Comparison of ENCODE assay signal across 13 mouse cellular contexts in genomic region chr9:66271726-66272125, GRCm38 (mm10).
"Had no signal": no experiment of that assay in that cellular context is flagged by ENCODE, and none has a peak within 500 bp of the region (broad histone marks: within the 10 kb centered on the region; RNA-seq: fewer than 3 reads in every experiment).

No protein-coding gene starts in this region.

- H3K9me3 ChIP-seq: kidney, embryonic 15.5 days; limb, embryonic 12.5 days; midbrain, embryonic 13.5 days; stomach, embryonic 15.5 days had no signal

- H3K36me3 ChIP-seq: kidney, embryonic 15.5 days; limb, embryonic 12.5 days; midbrain, embryonic 13.5 days; stomach, embryonic 15.5 days had no signal

- ATAC-seq: midbrain, embryonic 13.5 days had no signal

- H3K27ac ChIP-seq: kidney, embryonic 15.5 days; limb, embryonic 12.5 days; liver, embryonic 14.5 days; midbrain, embryonic 13.5 days; stomach, embryonic 15.5 days had no signal

- H3K4me3 ChIP-seq: kidney, embryonic 15.5 days; limb, embryonic 12.5 days; midbrain, embryonic 13.5 days; myocyte; stomach, embryonic 15.5 days had no signal

- H3K9ac ChIP-seq: kidney, embryonic 15.5 days; limb, embryonic 12.5 days; liver, embryonic 14.5 days; midbrain, embryonic 13.5 days; stomach, embryonic 15.5 days had no signal

- H3K4me2 ChIP-seq: kidney, embryonic 15.5 days; limb, embryonic 12.5 days; midbrain, embryonic 13.5 days; stomach, embryonic 15.5 days had no signal

- H3K27me3 ChIP-seq: kidney, embryonic 15.5 days; limb, embryonic 12.5 days; midbrain, embryonic 13.5 days; stomach, embryonic 15.5 days had no signal

- DNase-seq: kidney, postnatal 14 days; layer of hippocampus, postnatal 36 days; lung, adult 18-20 months; retina, postnatal 1 day; right cerebral cortex, postnatal 4 days; spleen, adult 18-20 months; thymus, postnatal 36 days had no signal
